Mouse (Mus musculus): ENCODE data around the gene Ano8.

Gene Ano8

DNA sequence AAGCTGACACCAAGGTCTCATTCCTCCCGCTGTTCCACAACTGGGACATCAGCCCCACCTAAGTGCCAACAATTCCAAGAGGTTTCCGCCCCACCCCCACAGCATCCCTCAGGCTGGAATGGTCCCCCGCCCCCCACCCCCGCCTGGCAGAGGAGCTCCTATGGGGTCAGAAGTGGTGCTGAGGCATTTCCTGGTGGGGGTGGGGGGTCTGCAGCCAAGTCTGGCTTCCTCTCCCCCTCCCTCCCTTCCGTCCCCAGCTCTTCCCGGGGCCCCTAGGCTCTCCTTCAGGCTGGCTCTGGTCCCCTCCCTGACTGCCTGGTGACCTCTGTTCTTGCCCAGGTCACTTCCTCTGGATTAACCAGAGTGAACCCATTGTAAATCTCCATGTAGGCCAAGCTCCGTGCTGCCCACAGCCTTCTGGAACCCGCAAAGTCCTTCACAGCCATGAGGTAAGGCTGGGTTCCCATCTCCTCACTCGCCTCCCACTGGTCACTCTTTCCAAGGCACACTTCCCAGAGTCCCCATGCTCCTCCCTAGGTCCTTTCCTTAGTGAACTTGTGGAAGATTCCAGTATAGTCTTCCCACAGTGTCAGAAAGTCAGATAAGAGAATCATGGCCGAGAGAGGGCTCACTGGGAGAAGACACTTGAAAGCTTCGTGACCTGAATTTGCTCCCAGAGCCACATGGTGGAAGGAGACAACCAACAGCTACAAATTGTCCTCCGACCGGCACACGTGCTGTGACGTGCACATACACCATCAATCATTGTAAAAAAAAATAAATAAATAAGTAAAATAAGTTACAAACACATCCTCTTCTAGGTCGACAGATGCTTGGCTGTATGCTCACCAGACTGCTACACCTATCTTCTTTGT lies 13.3 kb upstream of the Ano8 start:
- DNase-seq, result peak; percentile 57

DNA sequence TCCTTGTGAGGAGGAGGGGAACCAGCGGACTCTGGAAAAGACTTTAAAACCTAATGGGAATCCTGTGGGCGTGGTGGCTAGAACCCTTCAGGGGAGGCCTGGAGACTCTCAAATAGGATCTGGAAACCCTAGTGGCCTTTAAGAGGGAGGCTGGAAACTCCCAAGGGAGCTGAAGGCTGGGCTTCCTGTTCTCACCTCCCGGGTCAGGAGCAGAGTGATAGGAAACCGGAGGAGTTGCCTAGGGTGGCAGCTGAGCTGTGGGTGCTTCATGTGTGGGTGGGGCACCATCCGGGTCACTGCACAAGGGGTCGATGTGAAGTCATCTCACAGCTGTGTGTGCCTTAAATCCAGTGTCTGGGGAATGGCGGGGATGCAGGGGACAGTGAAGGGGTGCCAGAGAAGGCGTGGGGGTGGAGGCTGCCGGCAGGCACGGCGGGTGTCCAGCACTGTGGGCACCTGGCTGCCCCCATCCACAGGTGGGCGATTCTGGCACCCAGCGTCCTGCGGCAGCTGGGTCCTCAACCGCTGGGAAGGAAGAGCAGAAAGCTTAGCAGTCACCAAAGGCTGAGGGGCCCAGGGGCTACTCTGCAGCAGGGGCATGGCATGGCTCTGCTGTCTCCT lies 12.2 kb upstream of the Ano8 start:
- peak; percentile 72 for DNase-seq

GRCm38 (mm10) chr8:71497077-71497645 lies 11.4 kb upstream of the Ano8 start:
- DNase-seq, result no peak

GRCm38 (mm10) chr8:71496481-71496880 lies 10.7 kb upstream of the Ano8 start:
- peak; percentile 92 for DNase-seq

DNA sequence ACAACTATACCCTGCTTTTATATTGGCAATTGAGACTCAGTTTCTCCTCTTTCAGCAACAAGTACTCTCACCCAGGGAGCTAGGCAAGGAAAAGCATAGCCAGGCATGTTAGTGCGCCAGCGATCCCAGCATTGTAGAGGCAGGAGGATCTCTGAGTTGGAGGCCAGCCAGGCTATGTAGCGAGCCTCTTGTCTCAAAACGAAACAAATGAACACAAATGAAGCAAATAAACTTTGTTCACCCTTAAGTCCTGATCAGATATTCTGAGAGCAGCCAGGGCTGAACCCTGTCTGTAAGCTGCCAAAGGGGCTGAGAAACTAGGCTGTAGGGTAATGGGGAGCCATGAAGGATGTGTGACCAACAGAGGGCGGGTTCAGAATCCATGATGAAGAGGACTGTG lies 10.0 kb upstream of the Ano8 start:
- DNase-seq, result no peak

DNA sequence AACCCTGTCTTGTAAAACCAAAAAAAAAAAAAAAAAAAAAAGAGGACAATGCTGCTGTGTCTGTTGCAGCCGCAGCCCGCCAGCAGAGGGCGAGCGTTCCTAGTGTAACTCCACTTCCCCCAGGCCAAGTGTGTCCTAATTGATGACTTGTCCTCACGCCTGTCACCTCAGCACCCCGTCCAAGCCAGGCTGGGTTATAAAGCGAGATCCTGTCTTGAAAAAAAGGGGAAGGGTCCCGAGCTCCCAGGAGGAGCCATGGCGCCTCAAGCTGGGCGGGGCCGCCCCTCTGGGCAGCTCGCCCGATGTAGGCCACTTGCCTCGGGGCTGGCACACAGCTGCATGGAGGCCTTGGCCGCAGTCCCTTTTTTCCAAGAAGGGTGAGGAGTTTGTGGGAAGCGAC lies 9.3 kb upstream of the Ano8 start:
- peak; percentile 89 for DNase-seq

DNA sequence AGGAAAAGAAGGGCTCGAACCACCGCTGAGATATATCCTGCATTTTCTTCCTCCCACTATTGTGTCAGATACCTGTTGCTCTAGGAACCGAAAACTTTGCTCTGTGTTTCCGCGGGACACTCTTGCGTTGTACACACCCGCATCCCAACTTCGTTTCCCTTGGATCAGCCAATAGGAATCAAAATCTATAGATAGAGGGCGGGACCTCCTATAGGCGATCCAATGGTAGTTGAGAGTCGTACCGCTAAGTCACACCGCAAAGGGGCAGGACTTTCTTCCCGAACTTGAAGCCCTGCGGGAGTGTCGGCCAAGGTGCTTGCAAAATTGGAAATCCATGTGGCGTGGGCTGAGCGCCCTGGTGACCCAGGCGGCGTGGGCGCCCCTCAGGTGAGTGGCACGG lies 2.7 kb upstream of the Ano8 start:
- DNase-seq, result peak; percentile 93

- peak; percentile 88 for DNase-seq
Measured at GRCm38 (mm10) chr8:71487691-71488445, 2.1 kb upstream of the Ano8 start, which contains the start of gene Gtpbp3. Gene Gtpbp3, plus strand, starts transcription at chr8:71488103.

DNA sequence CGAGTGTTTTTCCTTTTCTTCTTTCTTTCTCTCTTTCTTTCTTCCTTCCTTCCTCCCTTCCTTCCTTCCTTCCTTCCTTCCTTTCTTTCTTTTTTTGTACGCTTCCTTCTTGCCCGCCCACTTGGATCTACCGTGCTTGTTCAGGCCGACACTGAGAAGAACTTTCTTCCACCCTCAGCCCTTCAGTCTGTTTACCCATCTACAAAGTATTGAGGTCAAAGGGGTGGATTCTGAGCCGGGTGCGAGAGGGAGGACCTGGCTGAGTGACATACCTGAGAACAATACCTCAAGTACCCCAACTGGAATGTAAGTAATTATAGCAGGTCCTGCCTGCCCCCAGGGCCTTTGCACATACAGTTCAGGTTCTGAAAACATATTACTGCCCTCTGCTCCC lies 370 bp upstream of the Ano8 start:
- no peak for DNase-seq

DNA sequence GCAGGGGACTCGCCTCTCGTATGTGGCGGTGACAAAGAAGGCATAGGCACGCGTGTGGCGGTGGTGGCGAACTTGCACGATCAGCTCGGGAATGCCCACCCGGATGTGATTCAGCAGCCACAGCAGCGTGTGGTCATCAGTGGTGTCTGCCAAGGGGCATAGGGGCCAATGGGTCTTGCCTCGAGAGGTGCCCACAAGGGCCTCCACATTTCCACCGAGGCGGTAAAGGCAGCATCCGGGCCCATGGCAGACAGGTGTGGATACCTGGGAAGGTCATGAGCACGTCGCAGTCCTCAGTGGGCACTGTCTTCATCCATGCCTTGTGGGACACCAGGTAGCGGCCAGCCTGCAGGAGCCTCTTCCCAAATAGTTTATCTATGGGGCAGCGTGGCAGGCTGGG lies 1.0 kb downstream of the Ano8 start:
- DNase-seq, result no peak

DNA sequence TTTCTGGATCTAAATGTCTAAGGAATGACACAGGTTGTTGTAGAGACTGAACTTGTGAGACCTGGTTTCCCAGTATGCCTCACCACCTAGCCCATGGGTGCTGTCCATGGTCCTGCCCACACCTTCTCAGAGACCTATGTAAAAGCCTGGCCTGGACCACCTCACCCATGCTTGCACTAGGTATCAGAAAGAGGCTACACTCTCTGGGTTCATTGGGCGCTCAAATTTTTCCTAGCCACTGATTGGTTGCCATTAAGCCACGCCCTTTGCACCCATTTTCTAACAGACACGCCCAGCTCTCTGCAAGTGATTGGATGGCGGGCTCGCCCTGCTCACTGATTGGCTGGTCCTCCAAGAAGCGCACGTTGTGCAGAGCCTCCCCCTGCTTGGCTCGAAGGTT lies 1.8 kb downstream of the Ano8 start:
- DNase-seq, result peak; percentile 53

DNA sequence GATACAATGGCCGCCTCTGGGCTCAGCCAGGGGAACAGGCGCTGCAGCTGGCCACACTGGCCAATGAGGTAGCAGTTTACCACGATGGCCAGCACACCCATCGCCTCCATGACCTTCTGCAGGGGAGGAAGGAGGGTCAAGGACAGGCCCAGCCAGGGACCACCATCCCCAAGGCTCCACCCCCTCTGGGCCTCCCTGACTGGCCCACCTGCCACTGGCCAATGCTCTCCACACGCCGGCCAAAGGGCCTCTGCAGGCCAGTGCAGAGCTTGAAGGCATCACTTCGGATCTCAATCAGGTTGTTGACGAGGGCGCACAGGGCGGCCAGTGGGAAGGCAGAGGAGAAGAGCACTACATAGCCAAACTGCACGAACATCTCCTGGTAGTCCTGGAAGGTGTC lies 6.8 kb downstream of the Ano8 start:
- DNase-seq, result no peak

DNA sequence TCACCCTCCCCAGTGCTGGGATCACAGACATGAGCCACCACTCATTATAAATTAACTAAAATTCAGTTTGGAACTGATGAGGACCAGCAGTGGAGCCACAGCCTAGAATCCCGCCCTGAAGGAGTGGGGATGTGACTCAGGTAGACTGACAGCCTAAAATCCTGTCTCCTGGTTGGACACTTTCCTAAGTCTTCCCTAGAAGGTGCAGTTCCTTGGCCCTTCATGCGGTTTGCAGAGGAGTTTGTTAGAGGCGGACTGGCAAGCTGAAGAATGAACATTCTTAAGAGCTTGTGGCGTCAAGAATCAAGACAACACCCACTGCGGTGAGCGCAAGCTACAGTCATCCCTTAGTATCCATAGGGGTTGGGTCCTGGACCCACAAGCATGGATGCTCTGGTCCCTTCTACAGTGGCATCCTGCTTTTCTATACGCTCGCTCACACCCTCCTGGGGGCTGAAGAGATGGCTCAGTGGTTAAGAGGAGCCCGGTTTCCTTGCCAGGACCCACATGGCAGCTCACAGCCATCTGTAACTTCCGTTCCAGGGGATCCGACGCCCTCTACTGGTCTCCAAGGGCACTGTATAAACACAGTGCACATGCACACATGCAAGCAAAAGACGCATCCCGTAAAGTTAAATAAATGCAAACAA lies 8.4 kb downstream of the Ano8 start:
- DNase-seq, result no peak

- DNase-seq, result peak; percentile 79
Measured at GRCm38 (mm10) chr8:71476099-71476940, 9.4 kb downstream of the Ano8 start.

DNA sequence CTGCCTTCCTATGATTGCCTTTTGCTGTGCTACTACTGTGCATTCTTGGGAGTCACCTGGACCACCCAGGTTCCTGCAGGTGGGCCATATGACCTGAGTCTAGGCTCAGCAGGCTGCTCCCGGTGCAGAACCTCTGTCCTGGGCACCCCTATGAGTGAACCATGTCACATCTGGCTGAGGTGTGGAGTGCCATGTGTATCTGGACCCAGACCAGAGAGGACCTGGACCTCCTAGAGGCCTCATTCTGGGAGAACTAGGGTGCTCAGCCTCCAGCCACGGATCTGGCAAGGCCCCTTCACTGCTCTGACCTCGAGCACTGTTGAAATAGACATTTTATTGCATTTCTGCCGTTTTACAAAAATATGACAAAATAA lies 10.1 kb downstream of the Ano8 start:
- DNase-seq, result no peak

GRCm38 (mm10) chr8:71474785-71475701 lies 10.7 kb downstream of the Ano8 start:
- no peak for DNase-seq

GRCm38 (mm10) chr8:71474344-71474743 lies 11.4 kb downstream of the Ano8 start:
- no peak for DNase-seq

GRCm38 (mm10) chr8:71472601-71473386 lies 13.0 kb downstream of the Ano8 start:
- DNase-seq, result no peak

- no peak for DNase-seq
Measured at GRCm38 (mm10) chr8:71471861-71472260, 13.9 kb downstream of the Ano8 start.

- peak; percentile 5 for DNase-seq
Measured at GRCm38 (mm10) chr8:71470913-71471255, 14.9 kb downstream of the Ano8 start.

Data from kidney, adult 9 months (tissue).